Mouse (Mus musculus) embryonic facial prominence, embryonic 11.5 days (tissue): ENCODE results near the gene Sipa1l1. TPM values are rescaled to one million over a fixed set of nuclear protein-coding genes. Genes with fewer than 3 reads are reported as not detected.

Experiments
- ATAC-seq: fragments of 200-750 bp; cut with Nextera tagmentation; replicated peaks from 2 replicates; pipeline ENCODE4 v1.8.0; 2017; ENCODE audit warnings: low read depth; ENCODE audit not compliant: insufficient number of reproducible peaks, low FRiP score, low TSS enrichment
- DNase-seq: peaks from one replicate; pipeline ENCODE4 v3.0.0-alpha.2; 2015; ENCODE audit warnings: low spot score
- H3K27ac ChIP-seq: fragments of 300-500 bp; sonication (generic); replicated peaks from 2 replicates; pipeline ENCODE4 v1.5.1; 2014; ENCODE audit warnings: mild to moderate bottlenecking, low read depth, low read length, control low read depth
- H3K27me3 ChIP-seq: fragments of 300-500 bp; sonication (generic); 2 replicates; pipeline ENCODE4 v1.6.1; 2014; ENCODE audit warnings: mild to moderate bottlenecking, low read length, moderate library complexity, mixed read lengths; ENCODE audit not compliant: control insufficient read depth, insufficient read depth
- H3K36me3 ChIP-seq: fragments of 300-500 bp; sonication (generic); replicated peaks from 2 replicates; pipeline ENCODE4 v1.6.1; 2014; ENCODE audit warnings: low read depth, mild to moderate bottlenecking, low read length, moderate library complexity, mixed read lengths; ENCODE audit not compliant: control insufficient read depth, insufficient read depth
- H3K4me1 ChIP-seq: fragments of 300-500 bp; sonication (generic); 2 replicates; pipeline ENCODE4 v1.6.1; 2014; ENCODE audit warnings: low read length, mixed read lengths; ENCODE audit not compliant: control insufficient read depth, insufficient read depth
- H3K4me2 ChIP-seq: fragments of 300-500 bp; sonication (generic); 2 replicates; pipeline ENCODE4 v1.6.1; 2014; ENCODE audit warnings: low read depth, mild to moderate bottlenecking, control low read depth, low read length, moderate library complexity
- H3K4me3 ChIP-seq: fragments of 300-500 bp; sonication (generic); 2 replicates; pipeline ENCODE4 v1.5.1; 2014; ENCODE audit warnings: low read depth, low read length, control low read depth
- H3K9ac ChIP-seq: fragments of 300-500 bp; sonication (generic); replicated peaks from 2 replicates; pipeline ENCODE4 v1.6.1; 2014; ENCODE audit warnings: mild to moderate bottlenecking, control low read depth, low read length
- H3K9me3 ChIP-seq: fragments of 300-500 bp; sonication (generic); replicated peaks from 2 replicates; pipeline ENCODE4 v1.6.1; 2016; ENCODE audit warnings: mild to moderate bottlenecking, low read length, inconsistent platforms, mixed read lengths; ENCODE audit not compliant: control insufficient read depth
- WGBS: fragments of 180-500 bp; shearing (Covaris S2); extraction: QIAGEN DNeasy Blood & Tissue Kit; methylation state at CpG from one replicate; pipeline ENCODE4 v1.1.7; 2014; 5-methylcytosine and 5-hydroxymethylcytosine counted together
- polyA plus RNA-seq: library from polyadenylated mRNA; unstranded; fragments of >200 nt; fragmentation: Nextera tagmentation; extraction: Ambion mirVana; gene quantifications from 2 replicates; pipeline ENCODE4 v1.2.1, GENCODE M21; 2014

The Sipa1l1 gene
- polyA plus RNA-seq, 1 experiment from 2014 or later: 26.8 TPM

- no peaks in the 10 kb centered on the region for H3K9me3 ChIP-seq
- H3K27me3 ChIP-seq: no peaks in the 10 kb centered on the region
- no peak overlapping the region for H3K4me2 ChIP-seq
- no peak overlapping the region for H3K9ac ChIP-seq
- H3K4me3 ChIP-seq: no peak overlapping the region
- no peaks in the 10 kb centered on the region for H3K4me1 ChIP-seq
- DNase-seq (no peak), ATAC-seq (no peak)
- 90% methylated on average over 2 of the region's 2 CpGs for WGBS
- no peaks in the 10 kb centered on the region for H3K36me3 ChIP-seq
- no peak overlapping the region for H3K27ac ChIP-seq
Observed at GRCm38 (mm10) chr12:82285018-82285417, 115.9 kb downstream of the Sipa1l1 start.

- Histone ChIP-seq H3K9me3 (no peaks in the 10 kb centered on the region), H3K4me3 (no peak overlapping the region), H3K27me3 (no peaks in the 10 kb centered on the region), H3K4me2 (no peak overlapping the region), H3K4me1 (no peaks in the 10 kb centered on the region), H3K27ac (no peak overlapping the region), H3K36me3 (no peaks in the 10 kb centered on the region), H3K9ac (no peak overlapping the region)
- 27% methylated on average over 6 of the region's 6 CpGs for WGBS
- ATAC-seq (no peak), DNase-seq (no peak)
Observed at GRCm38 (mm10) chr12:82286068-82286467, 116.9 kb downstream of the Sipa1l1 start.

- Histone ChIP-seq H3K4me1 (no peaks in the 10 kb centered on the region), H3K27me3 (no peaks in the 10 kb centered on the region), H3K4me3 (no peak overlapping the region), H3K4me2 (no peak overlapping the region), H3K36me3 (no peaks in the 10 kb centered on the region), H3K27ac (no peak overlapping the region), H3K9ac (no peak overlapping the region), H3K9me3 (no peaks in the 10 kb centered on the region)
- ATAC-seq: no peak
- DNase-seq: no peak
- WGBS: 47% methylated on average over 5 of the region's 5 CpGs
Observed at GRCm38 (mm10) chr12:82286804-82287203, 117.7 kb downstream of the Sipa1l1 start.

- Histone ChIP-seq H3K27ac (no peak overlapping the region), H3K4me1 (no peaks in the 10 kb centered on the region), H3K36me3 (no peaks in the 10 kb centered on the region), H3K9ac (no peak overlapping the region), H3K27me3 (no peaks in the 10 kb centered on the region), H3K4me3 (no peak overlapping the region), H3K9me3 (no peaks in the 10 kb centered on the region), H3K4me2 (no peak overlapping the region)
- DNase-seq (no peak), ATAC-seq (no peak)
- WGBS: 92% methylated on average over 7 of the region's 7 CpGs
Observed at GRCm38 (mm10) chr12:82293545-82294247, 124.6 kb downstream of the Sipa1l1 start.

- WGBS: 72% methylated on average over 10 of the region's 10 CpGs
- DNase-seq (no peak), ATAC-seq (no peak)
- Histone ChIP-seq H3K4me2 (no peak overlapping the region), H3K9ac (no peak overlapping the region), H3K4me3 (no peak overlapping the region), H3K4me1 (no peaks in the 10 kb centered on the region), H3K27ac (no peak overlapping the region), H3K27me3 (no peaks in the 10 kb centered on the region), H3K9me3 (no peaks in the 10 kb centered on the region), H3K36me3 (no peaks in the 10 kb centered on the region)
Observed at GRCm38 (mm10) chr12:82294906-82295887, 126.1 kb downstream of the Sipa1l1 start.

- no peaks in the 10 kb centered on the region for H3K36me3 ChIP-seq
- no peaks in the 10 kb centered on the region for H3K9me3 ChIP-seq
- WGBS: 89% methylated on average over 2 of the region's 2 CpGs
- H3K4me3 ChIP-seq: no peak overlapping the region
- H3K4me2 ChIP-seq: no peak overlapping the region
- DNase-seq (no peak), ATAC-seq (no peak)
- H3K27ac ChIP-seq: no peak overlapping the region
- no peak overlapping the region for H3K9ac ChIP-seq
- H3K4me1 ChIP-seq: no peaks in the 10 kb centered on the region
- no peaks in the 10 kb centered on the region for H3K27me3 ChIP-seq
Observed at GRCm38 (mm10) chr12:82296276-82296675, 127.2 kb downstream of the Sipa1l1 start.

- Histone ChIP-seq H3K9ac (no peak overlapping the region), H3K9me3 (no peaks in the 10 kb centered on the region), H3K27ac (no peak overlapping the region), H3K4me3 (no peak overlapping the region), H3K4me1 (no peaks in the 10 kb centered on the region), H3K4me2 (no peak overlapping the region), H3K36me3 (no peaks in the 10 kb centered on the region), H3K27me3 (no peaks in the 10 kb centered on the region)
- WGBS: 78% methylated on average over 6 of the region's 6 CpGs
- no peak for DNase-seq
- ATAC-seq: no peak
Observed at GRCm38 (mm10) chr12:82297196-82297595, 128.1 kb downstream of the Sipa1l1 start.
